Mouse (Mus musculus): ENCODE measurements around the gene Gm9837.

The Gm9837 gene

DNA sequence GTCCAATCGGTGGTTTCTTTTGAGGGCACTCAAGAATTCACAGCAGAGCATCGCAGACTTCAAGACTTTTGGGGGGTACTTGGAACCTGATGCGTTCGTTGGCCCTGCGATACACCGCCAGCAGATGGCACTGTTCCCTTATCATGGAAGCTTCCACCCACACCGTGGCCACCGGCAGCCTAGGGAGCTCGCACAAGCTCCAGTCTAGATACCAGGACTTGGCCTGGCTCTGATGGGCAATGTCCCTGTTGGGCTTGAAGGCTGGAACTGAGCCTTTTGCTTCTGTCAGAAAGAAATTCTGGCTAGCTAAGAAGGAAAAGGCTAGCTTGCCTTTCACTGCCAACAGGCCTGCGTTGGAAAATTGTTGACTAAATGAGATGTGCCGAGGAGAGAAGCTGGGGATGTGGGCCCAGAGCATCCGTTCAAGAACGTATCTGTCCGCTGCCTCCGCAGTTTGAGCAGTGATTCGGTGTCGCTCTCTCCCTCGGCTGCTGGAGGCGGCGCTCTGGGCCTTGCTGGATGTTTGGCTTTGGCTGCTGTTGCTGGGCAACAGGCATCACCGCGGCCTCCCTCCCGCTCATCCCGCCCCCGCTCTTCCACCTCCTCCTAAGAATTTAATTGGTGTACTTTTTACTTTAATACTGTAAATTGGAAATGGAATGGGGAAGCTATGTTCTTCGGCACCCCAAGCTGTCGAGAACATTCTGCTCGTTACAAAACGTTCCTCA is at the start of gene Gm9837:
Gm9837 (minus strand) TSS at position 512 of the 728 bp plus-strand sequence.
- DNase-seq (ENCODE audit: low read depth): peak; percentile 71

DNA sequence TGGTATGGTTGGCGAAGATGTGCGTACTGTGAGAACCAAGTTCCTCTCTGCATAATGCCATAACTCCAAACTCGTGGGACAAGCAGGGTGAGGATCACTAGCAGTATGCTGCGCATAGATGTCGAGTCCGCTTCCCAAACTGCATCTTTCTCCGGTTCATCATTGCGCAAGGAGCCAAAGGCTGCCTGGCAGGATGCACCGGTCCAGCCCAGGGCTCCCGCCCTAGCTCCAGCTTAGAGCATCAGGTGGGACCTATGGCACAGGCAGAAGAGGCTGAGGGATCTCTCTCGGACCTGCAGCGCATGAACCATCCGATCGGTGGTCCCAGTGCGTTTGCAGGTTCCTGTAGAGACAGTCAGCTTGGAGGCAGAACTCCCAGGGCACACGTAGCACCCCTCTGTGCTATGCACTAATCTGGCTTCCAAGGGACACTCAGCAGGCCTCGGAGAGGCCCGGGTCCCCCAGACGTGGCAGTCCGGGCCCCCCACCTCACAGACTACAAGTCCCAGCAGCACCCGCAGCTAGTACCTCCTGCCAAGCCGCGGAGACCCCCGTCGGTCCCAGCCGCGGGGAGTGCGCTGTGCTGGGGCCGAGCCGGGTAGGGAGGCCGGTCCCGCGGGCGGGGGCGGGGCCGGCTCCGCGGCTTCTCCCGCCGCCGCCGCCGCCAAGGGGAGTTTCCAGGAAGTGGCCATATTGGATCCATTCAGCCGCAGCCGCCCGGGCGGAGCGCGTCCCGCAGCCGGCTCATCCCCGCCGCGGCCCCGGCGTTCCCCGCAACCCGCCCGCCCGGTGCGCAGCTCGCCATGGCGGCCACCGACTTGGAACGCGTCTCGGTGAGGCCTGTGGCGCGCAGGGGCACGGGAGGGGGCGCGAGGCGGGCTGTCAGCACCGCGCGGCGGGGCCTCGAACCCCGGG is 49.2 kb upstream of the Gm9837 start, which contains the start of gene Sept8:
Sept8 (plus strand) TSS at position 51 of the 915 bp plus-strand sequence.
- no peak for DNase-seq (ENCODE audit: low read depth)

DNA sequence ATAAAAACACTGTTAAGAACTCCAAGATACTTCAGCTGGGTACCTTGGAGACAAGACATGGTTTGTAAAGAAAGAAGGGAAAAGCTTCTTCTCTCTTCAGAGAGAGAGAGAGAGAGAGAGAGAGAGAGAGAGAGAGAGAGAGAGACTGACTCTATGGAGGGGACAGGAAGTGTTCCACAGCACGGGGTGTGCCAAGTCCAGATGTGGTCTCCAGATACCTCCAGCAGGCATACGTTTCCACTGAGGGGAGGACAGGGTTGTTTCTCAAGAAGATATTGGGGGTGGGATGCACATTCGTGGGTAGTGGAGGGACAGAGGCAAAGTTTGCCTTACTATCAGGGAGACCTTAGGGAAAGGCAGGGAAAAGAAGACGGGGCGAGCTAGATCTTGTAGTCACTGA is 48.5 kb upstream of the Gm9837 start:
- no peak for DNase-seq (ENCODE audit: low read depth)

DNA sequence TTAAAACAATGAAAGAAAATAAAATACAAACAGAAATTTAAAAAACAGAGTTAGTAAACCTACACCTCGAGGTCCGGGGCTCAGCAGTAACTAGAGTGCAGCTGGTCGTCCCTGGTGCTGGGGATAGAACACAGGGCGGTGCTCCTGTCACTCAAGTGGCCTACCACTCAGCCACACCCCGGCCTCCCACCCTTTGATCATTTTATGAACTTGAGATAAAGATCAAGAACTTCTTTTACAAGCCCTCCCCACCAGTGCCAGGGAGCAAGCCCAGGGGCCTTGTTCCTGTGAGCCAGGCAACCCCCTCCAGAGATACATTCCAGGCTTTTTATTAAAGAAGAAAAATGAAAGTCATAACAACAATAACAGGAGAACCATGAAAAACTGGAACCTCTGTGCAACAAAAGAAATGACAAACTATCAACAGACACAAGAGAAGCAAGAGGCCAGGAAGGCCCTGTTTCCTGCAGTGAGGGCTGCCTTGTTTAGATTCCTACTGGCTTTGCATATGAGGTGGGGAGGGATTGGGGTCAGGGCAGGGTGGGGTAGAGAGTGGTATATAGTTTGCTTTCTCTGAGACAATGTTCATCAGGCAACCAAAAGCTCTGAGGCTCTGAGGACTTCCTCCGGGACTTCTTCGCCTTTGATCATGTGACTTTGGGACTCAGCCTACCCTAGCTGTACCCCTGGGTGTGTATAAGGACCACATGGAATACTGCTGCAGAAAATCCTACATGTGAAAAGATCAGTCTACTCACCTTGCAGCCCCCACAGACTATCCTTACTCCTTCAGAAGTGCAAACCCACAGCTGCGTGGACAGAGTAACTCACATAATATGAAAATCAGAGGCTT is 46.7 kb upstream of the Gm9837 start:
- no peak for DNase-seq (ENCODE audit: low read depth)

DNA sequence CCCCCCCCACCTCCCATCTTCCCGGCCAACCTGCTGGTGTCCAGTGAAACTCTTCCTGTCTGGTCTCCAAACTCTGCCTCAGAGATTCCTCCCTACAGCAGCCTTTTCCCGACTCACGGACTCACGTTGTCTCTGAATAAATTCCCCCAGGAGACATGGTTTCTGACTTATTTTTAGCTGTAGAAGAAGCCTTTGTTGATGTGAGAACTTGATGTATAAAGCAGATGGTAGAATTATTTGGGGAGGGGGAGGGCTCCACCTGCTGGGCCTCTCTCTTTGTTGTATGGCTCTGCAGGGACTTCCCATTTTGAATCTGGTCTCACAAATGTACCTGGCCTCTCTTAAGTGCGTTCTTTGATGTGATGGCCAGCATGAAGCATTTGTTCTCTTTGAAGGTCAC is 40.1 kb upstream of the Gm9837 start:
- no peak for DNase-seq (ENCODE audit: low read depth)

DNA sequence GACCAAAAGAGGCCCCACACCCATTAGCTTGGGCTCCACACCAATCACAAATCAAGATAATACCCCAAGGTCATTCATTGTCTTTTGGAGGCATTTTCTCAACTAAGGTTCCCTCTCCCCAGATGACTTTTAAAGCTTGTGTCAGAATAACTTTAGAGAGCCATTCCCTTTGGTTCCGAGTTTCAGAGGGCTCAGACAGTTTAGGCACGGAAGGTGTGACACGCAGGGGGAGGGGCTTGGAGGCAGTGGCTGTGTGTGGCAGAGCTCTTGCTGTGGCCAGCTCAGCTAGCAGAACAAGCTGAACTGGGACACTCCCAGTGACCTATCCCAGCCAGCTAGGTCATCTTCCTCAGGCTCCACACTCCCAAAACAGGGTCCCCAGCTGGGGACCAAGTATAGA is 38.3 kb upstream of the Gm9837 start:
- no peak for DNase-seq (ENCODE audit: low read depth)

DNA sequence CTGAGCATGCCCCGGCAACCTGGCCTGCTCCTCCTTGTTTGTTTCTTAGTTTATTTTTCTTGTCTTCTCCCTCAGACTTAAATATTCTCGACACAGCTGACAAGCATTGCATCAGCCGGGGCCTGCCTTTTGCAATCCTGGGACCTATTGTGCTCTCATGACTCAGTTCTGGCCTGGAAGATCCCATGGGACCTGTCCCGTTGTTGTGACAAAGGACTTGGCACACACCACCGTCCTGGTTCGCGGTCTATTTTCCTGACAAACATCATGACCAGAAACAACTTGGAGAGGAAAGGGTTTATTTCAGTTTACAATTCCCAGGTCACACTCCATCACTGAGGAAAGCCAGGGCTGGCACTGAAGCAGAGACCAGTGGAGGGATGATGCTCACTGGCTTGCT is 37.9 kb upstream of the Gm9837 start:
- no peak for DNase-seq (ENCODE audit: low read depth)

DNA sequence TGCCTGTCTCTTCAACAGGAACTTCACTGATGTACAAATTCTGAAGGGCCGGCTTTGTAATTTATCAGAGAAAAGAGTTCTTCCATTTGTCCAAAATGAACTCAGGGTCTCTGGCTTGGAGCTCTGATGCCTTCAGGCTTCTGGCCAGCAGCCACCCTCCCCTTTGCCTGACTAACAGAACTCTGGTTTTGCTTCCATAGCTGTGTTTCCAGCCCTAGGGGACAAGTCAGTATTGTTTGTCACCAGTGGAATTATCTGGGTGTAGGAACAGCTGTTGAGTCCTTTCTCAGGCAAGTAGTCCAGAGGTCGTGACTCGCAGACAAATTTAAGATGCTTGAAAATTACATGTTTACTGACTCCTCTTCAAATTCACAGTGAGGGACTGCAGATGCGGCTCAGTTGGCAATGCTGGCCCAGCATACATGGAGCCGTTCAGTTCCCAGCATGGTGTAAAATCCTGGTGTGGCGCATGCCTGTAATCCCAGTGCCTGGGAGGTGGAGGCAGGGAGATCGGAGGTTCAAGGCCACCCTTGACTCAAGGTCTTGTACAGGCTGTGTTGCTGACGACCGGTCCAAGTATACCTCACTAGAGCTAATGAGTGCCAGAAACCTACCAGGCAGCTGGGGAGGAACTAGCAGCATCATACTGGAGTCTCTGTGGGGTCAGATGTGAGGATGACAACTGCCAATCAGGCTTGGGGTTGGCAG is 37.0 kb upstream of the Gm9837 start:
- no peak for DNase-seq (ENCODE audit: low read depth)

DNA sequence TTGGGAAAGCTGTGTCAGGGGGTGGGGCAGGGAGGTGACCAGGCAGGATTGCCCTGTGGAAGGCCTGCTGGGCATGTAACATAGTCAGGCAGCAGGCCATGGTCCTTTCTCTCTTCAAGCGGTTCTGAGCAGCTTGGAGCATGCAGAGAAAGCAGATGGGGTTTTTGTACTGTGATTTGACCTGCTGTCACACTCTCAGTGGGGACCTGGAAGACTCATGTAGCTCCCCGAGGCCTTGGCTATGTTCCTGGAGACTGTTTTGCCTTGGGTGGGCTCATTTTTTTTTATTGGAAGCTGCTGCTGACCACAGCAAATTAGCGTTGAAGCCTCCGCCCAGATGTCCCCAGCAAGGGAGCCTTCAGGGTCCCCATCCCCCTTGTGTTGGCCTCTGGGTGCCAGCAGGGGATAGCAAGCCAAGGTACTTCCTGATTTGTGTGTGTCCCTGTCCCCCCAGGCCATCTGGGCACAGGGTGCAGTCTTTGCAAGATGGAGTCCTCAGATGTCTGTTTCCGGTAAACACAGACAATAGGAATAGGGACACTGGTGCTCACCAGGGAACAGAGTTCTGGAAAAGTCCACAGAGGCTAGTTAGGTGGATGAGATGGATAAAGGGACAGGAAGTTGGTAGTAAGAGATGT is 34.9 kb upstream of the Gm9837 start:
- DNase-seq (ENCODE audit: low read depth): no peak

DNA sequence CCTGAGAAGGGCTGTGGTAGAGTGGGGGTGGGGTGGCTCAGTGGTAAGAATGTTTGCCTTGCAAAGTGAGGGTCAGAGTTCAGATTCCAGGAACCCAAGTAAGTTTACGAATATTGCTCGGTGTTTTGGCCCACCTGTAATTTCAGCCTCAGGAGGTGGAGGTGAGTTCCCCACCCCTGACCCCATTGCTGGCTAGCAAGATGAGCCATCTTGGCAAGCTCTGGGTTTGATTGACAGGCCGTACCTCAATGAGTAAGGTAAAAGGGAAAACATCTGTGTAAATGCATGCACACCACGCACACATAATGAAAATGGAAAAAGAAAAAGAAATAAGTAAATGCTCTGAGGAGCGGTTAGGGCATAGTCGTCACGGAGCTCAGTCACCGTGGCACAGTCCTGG is 34.1 kb upstream of the Gm9837 start:
- no peak for DNase-seq (ENCODE audit: low read depth)

DNA sequence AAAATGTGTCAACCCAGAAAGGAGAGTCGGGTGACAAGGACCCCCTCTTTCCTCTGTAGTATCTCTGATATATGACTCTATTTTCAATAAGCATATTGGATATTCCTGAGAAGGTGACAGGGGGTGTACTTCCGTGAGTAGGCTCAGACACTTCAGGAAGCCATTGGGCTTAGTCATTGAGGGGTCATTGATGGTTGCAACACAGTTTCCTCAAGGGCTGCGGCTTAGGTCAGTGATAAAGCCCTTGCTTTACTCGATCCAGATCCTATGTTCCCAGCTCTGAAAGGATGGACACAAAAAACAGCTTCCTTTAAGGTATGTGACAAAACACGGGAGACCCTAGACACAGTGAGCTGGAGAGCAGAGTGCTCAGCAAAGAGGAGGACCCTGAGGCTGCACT is 33.5 kb upstream of the Gm9837 start:
- DNase-seq (ENCODE audit: low read depth): no peak

DNA sequence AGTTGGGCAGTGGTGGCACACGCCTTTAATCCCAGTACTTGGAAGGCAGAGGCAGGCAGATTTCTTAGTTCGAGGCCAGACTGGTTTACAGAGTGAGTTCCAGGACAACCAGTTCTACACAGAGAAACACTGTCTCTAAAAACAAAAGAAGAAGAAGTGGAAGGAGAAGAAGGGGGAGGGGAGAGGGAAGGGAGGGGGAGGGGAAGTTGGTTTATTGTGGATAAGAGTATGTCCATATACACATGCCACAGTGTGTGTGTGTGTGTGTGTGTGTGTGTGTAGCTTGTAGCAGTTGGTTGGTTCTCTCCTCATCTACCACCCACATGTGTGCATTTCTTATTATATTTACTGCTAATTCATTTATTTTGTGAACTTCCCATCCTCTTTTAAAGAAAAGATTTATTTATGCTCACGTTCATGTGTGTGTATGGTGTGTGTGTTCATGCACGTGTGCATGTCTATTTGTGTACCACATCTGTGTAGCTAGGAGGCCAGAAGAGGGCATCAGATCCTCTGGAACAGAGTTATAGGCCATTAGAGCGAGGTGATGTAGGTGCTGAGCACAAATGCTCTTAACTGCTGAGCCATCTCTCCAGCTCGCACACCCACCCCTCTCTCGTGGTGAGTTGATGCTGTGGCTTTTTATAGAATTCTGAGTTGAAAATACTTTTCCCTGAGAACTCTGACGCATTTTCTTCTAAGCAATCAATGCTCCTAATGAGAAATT is 31.9 kb upstream of the Gm9837 start:
- DNase-seq (ENCODE audit: low read depth): no peak

DNA sequence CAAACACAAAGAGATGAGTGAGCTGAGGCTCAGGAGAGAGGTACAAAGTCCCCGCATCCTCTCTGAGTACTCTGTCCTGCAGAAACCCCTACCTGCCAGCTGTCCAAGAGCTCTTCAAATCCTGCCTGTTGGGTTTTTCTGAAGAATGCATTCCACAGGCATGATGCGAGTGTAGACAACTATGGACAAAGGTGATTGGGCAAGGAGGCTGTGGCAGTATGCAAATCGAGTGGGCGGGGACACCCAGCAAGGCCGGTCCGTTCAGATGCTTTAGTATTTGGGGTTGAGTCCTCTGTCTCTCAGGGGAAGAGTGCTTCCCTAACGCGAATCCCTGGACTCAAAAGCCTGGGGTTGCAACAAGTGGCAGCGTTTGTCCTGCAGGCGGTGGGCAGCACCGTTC is 30.3 kb upstream of the Gm9837 start:
- no peak for DNase-seq (ENCODE audit: low read depth)

DNA sequence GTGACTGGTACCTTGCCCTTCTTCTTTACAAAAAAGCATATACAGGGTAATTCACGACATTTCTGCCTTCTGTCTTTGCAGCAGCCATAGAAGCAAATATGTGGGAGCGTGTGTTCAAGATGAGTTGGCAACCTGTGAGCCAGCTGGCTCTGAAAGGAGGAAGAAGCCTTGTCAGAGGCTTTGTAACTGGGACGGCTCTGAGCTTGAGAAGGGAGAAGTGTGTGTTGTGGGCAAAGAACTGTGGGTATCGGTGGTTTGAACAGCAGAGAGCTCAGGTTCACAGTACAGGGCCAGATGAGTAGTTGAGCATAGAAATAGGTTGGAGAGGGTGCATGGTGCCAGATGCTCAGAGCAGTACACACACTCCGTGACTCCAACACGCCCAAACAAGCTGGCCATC is 26.7 kb upstream of the Gm9837 start:
- DNase-seq (ENCODE audit: low read depth): no peak

DNA sequence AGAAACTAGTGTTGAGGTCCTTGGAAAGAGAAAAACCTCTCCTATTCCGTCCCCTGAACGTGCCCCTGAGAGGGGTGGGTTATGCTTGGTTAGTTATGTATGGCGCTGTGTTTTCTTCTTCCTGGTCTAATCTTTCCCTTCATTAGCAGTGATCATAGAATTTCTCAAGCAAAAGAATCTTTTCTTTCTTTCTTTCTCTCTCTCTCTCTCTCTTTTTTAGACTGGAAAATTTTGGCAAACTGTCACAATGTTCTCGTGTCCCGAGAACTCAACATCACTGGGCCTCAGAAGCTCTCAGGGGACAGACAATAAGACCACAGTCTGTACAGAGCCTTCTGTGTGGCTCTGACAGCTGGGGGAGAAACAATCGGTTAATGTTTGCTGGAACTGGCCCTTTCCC is 25.1 kb upstream of the Gm9837 start:
- DNase-seq (ENCODE audit: low read depth): no peak

DNA sequence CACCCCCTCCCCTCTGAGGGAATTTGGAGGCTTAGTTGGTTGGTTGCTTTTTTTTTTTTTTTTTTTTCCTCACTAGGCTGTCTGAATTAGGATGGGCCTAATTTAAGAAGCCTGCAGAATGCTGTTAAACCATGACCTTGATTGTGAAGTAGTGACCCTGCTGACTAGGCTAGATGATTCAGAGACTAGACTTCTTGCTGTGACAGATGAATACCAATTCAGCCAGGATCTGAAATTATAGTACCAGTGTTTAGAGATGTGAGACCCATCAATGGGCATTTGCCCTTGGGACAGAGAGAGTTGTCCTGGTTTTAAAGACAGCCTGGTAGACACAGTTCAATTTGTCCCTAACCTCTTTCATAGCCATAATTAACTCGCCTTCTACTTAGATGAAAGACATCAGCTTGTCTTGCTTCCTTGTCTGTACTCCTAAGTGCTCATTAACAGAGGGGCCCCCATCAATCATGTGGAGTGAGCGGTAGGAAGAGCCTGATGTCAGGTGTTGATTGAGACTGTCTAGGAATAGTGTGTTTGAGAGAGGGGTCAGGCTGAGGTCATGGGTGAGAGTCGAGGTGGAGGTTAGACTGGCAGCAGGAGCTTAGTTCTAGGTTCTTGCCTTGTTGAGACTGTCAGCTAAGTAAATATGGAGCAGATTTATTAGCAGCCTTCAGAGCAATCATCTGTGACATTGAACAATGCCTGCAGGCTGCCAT is 23.1 kb upstream of the Gm9837 start:
- DNase-seq (ENCODE audit: low read depth): no peak

DNA sequence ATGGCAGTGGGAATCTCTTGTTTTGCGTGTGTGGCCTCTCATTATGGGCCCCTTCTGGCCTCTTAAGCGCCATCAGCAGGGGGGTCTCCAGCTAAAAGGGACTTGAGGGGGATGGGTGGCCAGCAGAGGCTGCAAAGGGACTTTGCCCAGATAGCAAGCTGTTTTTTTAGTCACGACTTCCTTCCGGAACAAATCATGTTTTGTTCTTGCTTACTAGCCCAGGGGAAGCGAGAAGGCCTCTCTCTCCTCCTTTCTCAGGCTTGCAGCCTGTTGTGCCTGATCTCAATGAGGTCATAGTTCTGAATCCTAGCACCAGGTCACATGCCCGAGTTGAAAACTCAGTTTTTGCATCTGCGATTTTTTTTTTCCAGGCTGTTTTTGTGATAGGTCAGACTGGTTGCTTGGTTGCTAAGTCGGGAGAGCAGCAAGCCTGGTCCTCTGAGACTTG is 21.7 kb upstream of the Gm9837 start:
- DNase-seq (ENCODE audit: low read depth): no peak

DNA sequence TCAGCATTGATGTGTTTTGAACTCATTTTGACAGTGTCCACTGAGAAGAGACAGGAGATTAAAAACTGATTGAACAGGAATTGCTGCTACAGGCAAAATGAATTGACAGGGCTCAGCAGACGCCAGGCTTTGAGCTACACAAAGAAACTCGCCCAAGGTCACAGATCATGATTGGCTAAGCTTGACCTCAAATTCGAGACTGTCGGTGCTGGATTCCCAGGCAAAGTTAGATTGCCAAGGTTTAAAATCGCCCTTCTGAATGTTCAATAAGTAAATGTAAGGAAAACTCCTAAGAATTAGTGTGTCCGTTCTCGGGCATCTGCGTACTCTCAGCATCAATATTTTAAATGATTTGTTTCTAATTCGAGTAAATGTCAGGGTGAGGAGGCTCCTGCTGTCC is 19.1 kb upstream of the Gm9837 start:
- DNase-seq (ENCODE audit: low read depth): no peak

DNA sequence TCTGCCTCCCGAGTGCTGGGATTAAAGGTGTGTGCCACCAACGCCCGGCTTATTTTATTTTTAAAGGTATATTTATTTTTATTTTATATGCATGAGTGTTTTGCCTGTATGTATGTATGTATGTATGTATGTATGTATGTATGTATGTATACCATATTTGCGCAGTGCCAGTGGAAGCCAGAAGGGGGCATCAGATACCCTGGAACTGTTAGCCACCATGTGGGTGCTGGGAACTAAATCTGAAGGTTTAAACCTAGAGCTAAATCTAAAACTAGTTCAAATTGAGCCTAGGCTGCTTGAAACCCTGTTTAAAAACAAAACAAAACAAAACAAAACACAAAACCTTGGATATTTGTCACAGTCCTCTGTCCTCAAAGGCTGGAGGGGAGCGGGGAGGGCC is 18.7 kb upstream of the Gm9837 start:
- no peak for DNase-seq (ENCODE audit: low read depth)
